Mouse (Mus musculus): ENCODE results near the gene Pard3. TPM values are rescaled to one million over a fixed set of nuclear protein-coding genes. Genes with fewer than 3 reads are reported as not detected.

The Pard3 gene
- polyA plus RNA-seq, 1 experiment from 2014 or later = 30.0 TPM

DNA sequence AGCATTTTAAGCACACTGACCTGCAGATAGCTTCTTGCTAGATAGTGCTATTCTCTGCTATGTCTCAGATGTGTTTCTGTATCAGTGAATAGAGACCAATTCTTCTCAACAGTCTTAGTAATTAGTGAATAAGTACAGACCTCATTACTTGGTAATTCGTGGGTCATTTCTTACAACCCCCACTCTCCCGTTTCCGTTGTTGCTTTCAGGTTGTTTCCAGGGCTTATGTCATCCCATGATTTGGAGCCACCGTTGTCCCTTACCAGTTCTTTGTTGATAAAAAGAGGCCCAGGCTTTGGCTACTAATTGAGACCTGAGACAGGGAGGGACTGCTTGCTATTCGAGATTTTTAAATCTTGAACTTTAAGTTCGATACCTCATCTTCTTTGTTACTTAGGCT, 129.7 kb downstream of the Pard3 start:
- Histone ChIP-seq H3K36me3 (ENCODE audit: control insufficient read depth, insufficient read depth, low read length) (no peaks in the 10 kb centered on the region), H3K4me2 (replicated peaks; ENCODE audit: low read depth) (no peak overlapping the region), H3K27ac (replicated peaks) (no peak overlapping the region), H3K27me3 (ENCODE audit: control insufficient read depth, insufficient read depth, low read length) (no peaks in the 10 kb centered on the region), H3K9me3 (ENCODE audit: control insufficient read depth, low read length) (no peaks in the 10 kb centered on the region), H3K9ac (ENCODE audit: low read length) (no peak overlapping the region), H3K4me3 (ENCODE audit: low read depth, low read length) (no peak overlapping the region), H3K4me1 (replicated peaks; ENCODE audit: control insufficient read depth, insufficient read depth) (no peaks in the 10 kb centered on the region)
- DNase-seq (ENCODE audit: low spot score) (no peak), ATAC-seq (ENCODE audit: low FRiP score, low TSS enrichment) (no peak)
- TF ChIP-seq CTCF (IDR thresholded peaks at IDR 0.05; ENCODE audit: low read depth) (no peak), EP300 (optimal IDR thresholded peaks at IDR 0.05) (no peak)
- 63% methylated on average over 6 of the region's 6 CpGs for WGBS

DNA sequence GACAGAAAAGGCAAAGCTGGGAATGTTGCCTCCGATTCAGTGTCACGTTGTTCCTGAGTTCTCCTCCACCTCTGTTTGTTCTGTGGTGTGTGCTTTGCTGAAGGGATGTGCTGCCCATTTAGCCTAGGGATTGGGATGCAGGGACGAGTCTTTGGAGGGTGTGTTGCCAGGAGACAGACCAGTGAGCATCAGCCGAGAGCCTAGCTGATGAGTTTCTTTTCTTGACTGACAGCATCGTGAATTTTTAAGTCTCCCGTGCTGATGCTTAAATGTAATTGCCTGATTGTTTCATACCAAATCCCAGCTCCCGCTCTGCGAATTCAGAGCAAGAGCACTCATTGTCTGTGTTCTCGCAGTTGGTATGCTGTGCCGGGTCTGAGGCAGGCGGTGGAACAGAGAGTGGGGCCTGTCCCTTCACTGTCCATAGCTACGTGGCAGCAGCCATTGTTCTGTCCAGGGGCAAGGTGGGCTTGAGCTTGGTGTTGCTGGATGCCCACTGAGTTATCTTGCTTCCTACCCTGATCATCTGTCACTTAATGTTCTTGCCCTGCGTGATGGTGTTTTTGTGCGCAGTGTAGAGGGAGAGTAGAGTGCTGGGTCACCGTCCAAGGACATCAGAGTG, 131.2 kb downstream of the Pard3 start:
- 79% methylated on average over 15 of the region's 15 CpGs for WGBS
- Histone ChIP-seq H3K27me3 (ENCODE audit: control insufficient read depth, insufficient read depth, low read length) (no peaks in the 10 kb centered on the region), H3K4me3 (ENCODE audit: low read depth, low read length) (no peak overlapping the region), H3K9ac (ENCODE audit: low read length) (no peak overlapping the region), H3K36me3 (ENCODE audit: control insufficient read depth, insufficient read depth, low read length) (no peaks in the 10 kb centered on the region), H3K9me3 (ENCODE audit: control insufficient read depth, low read length) (no peaks in the 10 kb centered on the region), H3K4me2 (replicated peaks; ENCODE audit: low read depth) (no peak overlapping the region), H3K4me1 (replicated peaks; ENCODE audit: control insufficient read depth, insufficient read depth) (no peaks in the 10 kb centered on the region), H3K27ac (replicated peaks) (no peak overlapping the region)
- DNase-seq (ENCODE audit: low spot score) = no peak
- no peak for ATAC-seq (ENCODE audit: low FRiP score, low TSS enrichment)
- TF ChIP-seq CTCF (IDR thresholded peaks at IDR 0.05; ENCODE audit: low read depth) = no peak
- no peak for TF ChIP-seq EP300 (optimal IDR thresholded peaks at IDR 0.05)

DNA sequence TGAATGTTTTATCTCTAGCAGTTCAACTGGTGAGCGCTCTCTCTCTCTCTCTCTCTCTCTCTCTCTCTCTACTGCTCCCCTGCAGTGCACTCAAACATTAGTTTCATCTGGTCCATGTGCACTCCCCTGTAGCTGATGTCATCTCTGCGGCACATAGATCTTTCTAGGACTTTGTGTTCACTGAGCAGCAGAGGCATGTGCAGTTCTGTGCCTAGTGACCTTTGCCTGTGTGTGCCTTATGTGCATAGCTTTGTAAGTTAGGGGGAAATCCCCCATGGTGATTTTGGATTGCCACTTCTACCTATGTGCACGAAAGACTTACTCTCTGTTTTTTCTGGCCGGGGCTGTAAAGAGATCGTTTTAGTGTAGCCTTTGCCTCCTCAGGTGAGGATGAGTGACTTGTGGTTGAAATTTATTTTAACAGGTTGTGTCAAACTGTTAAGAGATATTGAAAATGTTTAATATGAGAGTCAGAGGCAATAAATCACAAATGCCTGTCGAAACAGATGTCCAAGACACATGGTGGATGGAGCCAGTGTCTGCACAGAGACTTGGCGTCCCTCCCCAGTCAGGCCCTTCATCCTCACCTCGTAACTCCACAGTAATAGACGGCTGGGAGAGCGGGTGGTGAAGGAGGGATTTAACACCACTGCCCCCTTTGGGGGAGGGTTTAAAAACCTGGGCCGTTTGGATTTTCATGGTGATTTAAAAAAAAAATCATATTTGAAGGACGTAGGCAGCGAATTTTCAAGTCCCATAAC, 133.0 kb downstream of the Pard3 start:
- no peaks in the 10 kb centered on the region for H3K36me3 ChIP-seq (ENCODE audit: control insufficient read depth, insufficient read depth, low read length)
- no peak for ATAC-seq (ENCODE audit: low FRiP score, low TSS enrichment)

GRCm38 (mm10) chr8:127207455-127207854, 143.8 kb downstream of the Pard3 start:
- no peaks in the 10 kb centered on the region for H3K9me3 ChIP-seq (ENCODE audit: control insufficient read depth, low read length)
- no peak overlapping the region for H3K27ac ChIP-seq (replicated peaks)
- H3K9ac ChIP-seq (ENCODE audit: low read length) = no peak overlapping the region
- ATAC-seq (ENCODE audit: low FRiP score, low TSS enrichment) (no peak), DNase-seq (ENCODE audit: low spot score) (no peak)
- whole genome bisulfite sequencing = 52% methylated on average over 4 of the region's 4 CpGs
- H3K4me3 ChIP-seq (ENCODE audit: low read depth, low read length) = no peak overlapping the region
- H3K27me3 ChIP-seq (ENCODE audit: control insufficient read depth, insufficient read depth, low read length) = no peaks in the 10 kb centered on the region
- H3K4me1 ChIP-seq (replicated peaks; ENCODE audit: control insufficient read depth, insufficient read depth) = 0 out of 2 replicates have a peak, but pooled peaks cover 2% of the 10 kb centered on the region
- no peak for TF ChIP-seq CTCF (IDR thresholded peaks at IDR 0.05; ENCODE audit: low read depth)
- TF ChIP-seq EP300 (optimal IDR thresholded peaks at IDR 0.05) = no peak
- no peaks in the 10 kb centered on the region for H3K36me3 ChIP-seq (ENCODE audit: control insufficient read depth, insufficient read depth, low read length)
- H3K4me2 ChIP-seq (replicated peaks; ENCODE audit: low read depth) = no peak overlapping the region

More for the DNA sequence above, 133.0 kb downstream of the Pard3 start:
- no peak for DNase-seq (ENCODE audit: low spot score)
- H3K4me2 ChIP-seq (replicated peaks; ENCODE audit: low read depth) = no peak overlapping the region
- H3K9me3 ChIP-seq (ENCODE audit: control insufficient read depth, low read length) = no peaks in the 10 kb centered on the region
- no peak overlapping the region for H3K4me3 ChIP-seq (ENCODE audit: low read depth, low read length)
- no peak overlapping the region for H3K27ac ChIP-seq (replicated peaks)
- H3K4me1 ChIP-seq (replicated peaks; ENCODE audit: control insufficient read depth, insufficient read depth) = no peaks in the 10 kb centered on the region
- no peak for TF ChIP-seq CTCF (IDR thresholded peaks at IDR 0.05; ENCODE audit: low read depth)
- WGBS = 76% methylated on average over 13 of the region's 13 CpGs
- H3K9ac ChIP-seq (ENCODE audit: low read length) = no peak overlapping the region
- no peaks in the 10 kb centered on the region for H3K27me3 ChIP-seq (ENCODE audit: control insufficient read depth, insufficient read depth, low read length)

GRCm38 (mm10) chr8:127210621-127211020, 146.9 kb downstream of the Pard3 start:
- ATAC-seq (ENCODE audit: low FRiP score, low TSS enrichment) (no peak), DNase-seq (ENCODE audit: low spot score) (no peak)
- Histone ChIP-seq H3K36me3 (ENCODE audit: control insufficient read depth, insufficient read depth, low read length) (no peaks in the 10 kb centered on the region), H3K9me3 (ENCODE audit: control insufficient read depth, low read length) (no peaks in the 10 kb centered on the region), H3K27ac (replicated peaks) (no peak overlapping the region), H3K4me1 (replicated peaks; ENCODE audit: control insufficient read depth, insufficient read depth) (peaks cover 7% of the 10 kb centered on the region), H3K9ac (ENCODE audit: low read length) (no peak overlapping the region), H3K4me3 (ENCODE audit: low read depth, low read length) (no peak overlapping the region), H3K27me3 (ENCODE audit: control insufficient read depth, insufficient read depth, low read length) (no peaks in the 10 kb centered on the region), H3K4me2 (replicated peaks; ENCODE audit: low read depth) (no peak overlapping the region)
- TF ChIP-seq EP300 (optimal IDR thresholded peaks at IDR 0.05) (no peak), CTCF (IDR thresholded peaks at IDR 0.05; ENCODE audit: low read depth) (no peak)
- WGBS = 62% methylated on average over 4 of the region's 4 CpGs

- no peak for DNase-seq (ENCODE audit: low spot score)
- H3K9ac ChIP-seq (ENCODE audit: low read length) = no peak overlapping the region
- WGBS = 47% methylated on average over 8 of the region's 8 CpGs
- ATAC-seq (ENCODE audit: low FRiP score, low TSS enrichment) = no peak
- H3K4me3 ChIP-seq (ENCODE audit: low read depth, low read length) = no peak overlapping the region
- peaks cover 11% of the 10 kb centered on the region for H3K4me1 ChIP-seq (replicated peaks; ENCODE audit: control insufficient read depth, insufficient read depth)
- no peak overlapping the region for H3K27ac ChIP-seq (replicated peaks)
- H3K4me2 ChIP-seq (replicated peaks; ENCODE audit: low read depth) = no peak overlapping the region
- no peaks in the 10 kb centered on the region for H3K36me3 ChIP-seq (ENCODE audit: control insufficient read depth, insufficient read depth, low read length)
- no peaks in the 10 kb centered on the region for H3K27me3 ChIP-seq (ENCODE audit: control insufficient read depth, insufficient read depth, low read length)
- TF ChIP-seq CTCF (IDR thresholded peaks at IDR 0.05; ENCODE audit: low read depth) (no peak), EP300 (optimal IDR thresholded peaks at IDR 0.05) (no peak)
- H3K9me3 ChIP-seq (ENCODE audit: control insufficient read depth, low read length) = no peaks in the 10 kb centered on the region
Measured at GRCm38 (mm10) chr8:127214338-127214737, 150.6 kb downstream of the Pard3 start.

Data from stomach, postnatal 0 days (tissue).